Mouse (Mus musculus): ENCODE data around the gene Gm5089. TPM values are rescaled to one million over a fixed set of nuclear protein-coding genes. Genes with fewer than 3 reads are reported as not detected.
A peak's percentile ranks its signal among the peaks of the same experiment; 100 is the strongest.

Gm5089 gene
- total RNA-seq, 2 experiments from 2014 or later, result not detected

GRCm38 (mm10) chr14:122479461-122480109 is 28.7 kb upstream of the Gm5089 start:
- no peak for ATAC-seq (replicated peaks; ENCODE audit: low FRiP score, low TSS enrichment, poor library complexity, severe bottlenecking)

- ATAC-seq (replicated peaks; ENCODE audit: low FRiP score, low TSS enrichment, poor library complexity, severe bottlenecking), result no peak; the same call in 1 of the 2 replicates
Observed at GRCm38 (mm10) chr14:122478574-122479011, 27.7 kb upstream of the Gm5089 start.

- ATAC-seq (replicated peaks; ENCODE audit: low FRiP score, low TSS enrichment, poor library complexity, severe bottlenecking), result no peak
Observed at GRCm38 (mm10) chr14:122477971-122478573, 27.2 kb upstream of the Gm5089 start.

GRCm38 (mm10) chr14:122477261-122477671 is 26.4 kb upstream of the Gm5089 start:
- ATAC-seq (replicated peaks; ENCODE audit: low FRiP score, low TSS enrichment, poor library complexity, severe bottlenecking), result no peak

GRCm38 (mm10) chr14:122476822-122477215 is 25.9 kb upstream of the Gm5089 start:
- ATAC-seq (replicated peaks; ENCODE audit: low FRiP score, low TSS enrichment, poor library complexity, severe bottlenecking), result no peak

- ATAC-seq (replicated peaks; ENCODE audit: low FRiP score, low TSS enrichment, poor library complexity, severe bottlenecking), result no peak
Observed at GRCm38 (mm10) chr14:122476041-122476821, 25.3 kb upstream of the Gm5089 start.

GRCm38 (mm10) chr14:122475557-122476040 is 24.7 kb upstream of the Gm5089 start:
- ATAC-seq (replicated peaks; ENCODE audit: low FRiP score, low TSS enrichment, poor library complexity, severe bottlenecking), result no peak

GRCm38 (mm10) chr14:122474891-122475556 is 24.1 kb upstream of the Gm5089 start, which contains the start of gene Zic2:
Zic2 (plus strand) TSS chr14:122475435.
- no peak for ATAC-seq (replicated peaks; ENCODE audit: low FRiP score, low TSS enrichment, poor library complexity, severe bottlenecking)

- 0 out of 2 replicates have a peak, but pooled peaks have one; percentile 13 for ATAC-seq (replicated peaks; ENCODE audit: low FRiP score, low TSS enrichment, poor library complexity, severe bottlenecking)
Observed at GRCm38 (mm10) chr14:122474041-122474890, 23.4 kb upstream of the Gm5089 start.

GRCm38 (mm10) chr14:122473211-122473751 is 22.4 kb upstream of the Gm5089 start:
- no peak for ATAC-seq (replicated peaks; ENCODE audit: low FRiP score, low TSS enrichment, poor library complexity, severe bottlenecking)

- ATAC-seq (replicated peaks; ENCODE audit: low FRiP score, low TSS enrichment, poor library complexity, severe bottlenecking), result no peak
Observed at GRCm38 (mm10) chr14:122472647-122473046, 21.7 kb upstream of the Gm5089 start.

- no peak for ATAC-seq (replicated peaks; ENCODE audit: low FRiP score, low TSS enrichment, poor library complexity, severe bottlenecking)
Observed at GRCm38 (mm10) chr14:122472161-122472560, 21.2 kb upstream of the Gm5089 start.

GRCm38 (mm10) chr14:122471449-122472085 is 20.7 kb upstream of the Gm5089 start:
- no peak for ATAC-seq (replicated peaks; ENCODE audit: low FRiP score, low TSS enrichment, poor library complexity, severe bottlenecking)

- ATAC-seq (replicated peaks; ENCODE audit: low FRiP score, low TSS enrichment, poor library complexity, severe bottlenecking), result no peak
Observed at GRCm38 (mm10) chr14:122468971-122469755, 18.2 kb upstream of the Gm5089 start.

GRCm38 (mm10) chr14:122467926-122468841 is 17.3 kb upstream of the Gm5089 start:
- ATAC-seq (replicated peaks; ENCODE audit: low FRiP score, low TSS enrichment, poor library complexity, severe bottlenecking), result no peak

GRCm38 (mm10) chr14:122466756-122467362 is 15.9 kb upstream of the Gm5089 start:
- no peak for ATAC-seq (replicated peaks; ENCODE audit: low FRiP score, low TSS enrichment, poor library complexity, severe bottlenecking)

Measured in megakaryocyte-erythroid progenitor cell, adult 5-6 weeks (primary cell).